Mouse (Mus musculus): ENCODE measurements around the gene Baz2a. TPM values are rescaled to one million over a fixed set of nuclear protein-coding genes. Genes with fewer than 3 reads are reported as not detected.
"Not testable (repeated sequence)": the region's sequence is repeated elsewhere in the genome, so short reads cannot be mapped to it uniquely, and the experiment has no call there.

Baz2a gene
- polyA plus RNA-seq, 1 experiment from 2014 or later: 11.0 TPM

- 74% methylated on average over 14 of the region's 14 CpGs for WGBS
Observed at GRCm38 (mm10) chr10:128150941-128151340, 59.6 kb downstream of the Baz2a start.

GRCm38 (mm10) chr10:128153978-128154377 is 62.6 kb downstream of the Baz2a start:
- no peak for ATAC-seq (ENCODE audit: insufficient number of reproducible peaks, low FRiP score, low TSS enrichment, low read depth)
- Histone ChIP-seq H3K4me3 (replicated peaks) (no peak overlapping the region), H3K9ac (no peak overlapping the region), H3K36me3 (no peaks in the 10 kb centered on the region), H3K4me2 (replicated peaks) (no peak overlapping the region), H3K27me3 (no peaks in the 10 kb centered on the region), H3K9me3 (replicated peaks) (no peaks in the 10 kb centered on the region), H3K27ac (replicated peaks) (no peak overlapping the region), H3K4me1 (peaks cover 32% of the 10 kb centered on the region)
- 52% methylated on average over 3 of the region's 3 CpGs for WGBS

More at GRCm38 (mm10) chr10:128150941-128151340, 59.6 kb downstream of the Baz2a start:
- peaks cover 37% of the 10 kb centered on the region for H3K4me1 ChIP-seq
- no peak for ATAC-seq (ENCODE audit: insufficient number of reproducible peaks, low FRiP score, low TSS enrichment, low read depth)
- H3K9ac ChIP-seq: no peak overlapping the region
- peak overlapping the region; percentile 83; the same call in 1 of the 2 replicates for H3K27ac ChIP-seq (replicated peaks)
- H3K4me2 ChIP-seq (replicated peaks): no peak overlapping the region
- peaks cover 4% of the 10 kb centered on the region; the same call in 1 of the 2 replicates for H3K36me3 ChIP-seq
- no peaks in the 10 kb centered on the region for H3K9me3 ChIP-seq (replicated peaks)
- no peaks in the 10 kb centered on the region for H3K27me3 ChIP-seq
- no peak overlapping the region for H3K4me3 ChIP-seq (replicated peaks)

- H3K27ac ChIP-seq (replicated peaks); H3K9ac ChIP-seq; H3K27me3 ChIP-seq; H3K36me3 ChIP-seq; H3K4me3 ChIP-seq (replicated peaks); H3K9me3 ChIP-seq (replicated peaks); H3K4me2 ChIP-seq (replicated peaks); ATAC-seq (ENCODE audit: insufficient number of reproducible peaks, low FRiP score, low TSS enrichment, low read depth); H3K4me1 ChIP-seq: not testable (repeated sequence)
- 81% methylated on average over 3 of the region's 3 CpGs for WGBS
Observed at GRCm38 (mm10) chr10:128165726-128166125, 74.3 kb downstream of the Baz2a start.

- Histone ChIP-seq H3K4me3 (replicated peaks) (no peak overlapping the region), H3K27ac (replicated peaks) (no peak overlapping the region), H3K4me1 (0 out of 2 replicates have a peak, but pooled peaks cover 8% of the 10 kb centered on the region), H3K4me2 (replicated peaks) (no peak overlapping the region), H3K36me3 (no peaks in the 10 kb centered on the region), H3K9me3 (replicated peaks) (no peaks in the 10 kb centered on the region), H3K9ac (no peak overlapping the region), H3K27me3 (no peaks in the 10 kb centered on the region)
- 34% methylated on average over 6 of the region's 6 CpGs for WGBS
- no peak for ATAC-seq (ENCODE audit: insufficient number of reproducible peaks, low FRiP score, low TSS enrichment, low read depth)
Observed at GRCm38 (mm10) chr10:128167091-128167490, 75.7 kb downstream of the Baz2a start.

GRCm38 (mm10) chr10:128171348-128171747 is 80.0 kb downstream of the Baz2a start:
- H3K36me3 ChIP-seq; H3K4me2 ChIP-seq (replicated peaks); H3K9me3 ChIP-seq (replicated peaks); H3K27ac ChIP-seq (replicated peaks); H3K4me3 ChIP-seq (replicated peaks); ATAC-seq (ENCODE audit: insufficient number of reproducible peaks, low FRiP score, low TSS enrichment, low read depth); H3K9ac ChIP-seq; H3K27me3 ChIP-seq: not testable (repeated sequence)
- H3K4me1 ChIP-seq: peaks cover 25% of the 10 kb centered on the region
- WGBS: 95% methylated on average over 10 of the region's 10 CpGs

GRCm38 (mm10) chr10:128175302-128175701 is 83.9 kb downstream of the Baz2a start:
- no peak for ATAC-seq (ENCODE audit: insufficient number of reproducible peaks, low FRiP score, low TSS enrichment, low read depth)
- peak overlapping the region; percentile 42; the same call in 1 of the 2 replicates for H3K9ac ChIP-seq

GRCm38 (mm10) chr10:128175996-128176755 is 84.8 kb downstream of the Baz2a start:
- ATAC-seq (ENCODE audit: insufficient number of reproducible peaks, low FRiP score, low TSS enrichment, low read depth): peak; percentile 90
- Histone ChIP-seq H3K4me2 (replicated peaks) (peak overlapping the region; percentile 58), H3K27me3 (no peaks in the 10 kb centered on the region), H3K9me3 (replicated peaks) (no peaks in the 10 kb centered on the region), H3K4me1 (peaks cover 27% of the 10 kb centered on the region), H3K27ac (replicated peaks) (peak overlapping the region; percentile 96), H3K4me3 (replicated peaks) (peak overlapping the region; percentile 55), H3K36me3 (no peaks in the 10 kb centered on the region), H3K9ac (peak overlapping the region; percentile 42)
- under 1% methylated on average over 17 of the region's 17 CpGs for WGBS

More at GRCm38 (mm10) chr10:128175302-128175701, 83.9 kb downstream of the Baz2a start:
- Histone ChIP-seq H3K27me3 (no peaks in the 10 kb centered on the region), H3K9me3 (replicated peaks) (no peaks in the 10 kb centered on the region), H3K4me3 (replicated peaks) (peak overlapping the region; percentile 55), H3K4me1 (peaks cover 27% of the 10 kb centered on the region), H3K36me3 (no peaks in the 10 kb centered on the region), H3K4me2 (replicated peaks) (peak overlapping the region; percentile 58), H3K27ac (replicated peaks) (peak overlapping the region; percentile 96)
- 7% methylated on average over 3 of the region's 3 CpGs for WGBS

- Histone ChIP-seq H3K36me3 (no peaks in the 10 kb centered on the region), H3K4me1 (peaks cover 27% of the 10 kb centered on the region), H3K9me3 (replicated peaks) (no peaks in the 10 kb centered on the region), H3K27ac (replicated peaks) (no peak overlapping the region), H3K27me3 (no peaks in the 10 kb centered on the region), H3K9ac (no peak overlapping the region), H3K4me2 (replicated peaks) (no peak overlapping the region), H3K4me3 (replicated peaks) (no peak overlapping the region)
- 80% methylated on average over 4 of the region's 4 CpGs for WGBS
- ATAC-seq (ENCODE audit: insufficient number of reproducible peaks, low FRiP score, low TSS enrichment, low read depth): no peak
Observed at GRCm38 (mm10) chr10:128177316-128177715, 85.9 kb downstream of the Baz2a start.

MicroRNA genes within 50 kb of the gene (microRNA counts, 519-probe panel; counts per million panel counts)
- not detected for microRNA mmu-miR-677

Small RNA genes lying within 50 kb of the gene (microRNA-seq; reads per million reads assigned to microRNA genes)
- gene Mir677 (ENCODE audit: borderline number of aligned reads): 7.4 reads per million, percentile 26 among the genes with 10 or more reads in this experiment

Other genes starting within 250 kb of the Baz2a start
- gene Rdh19, start 241.6 kb upstream of the Baz2a start, polyA plus RNA-seq (2015; fragmentation: Nextera tagmentation; extraction: Ambion mirVana): not detected in 2 replicates
- gene Rdh16f2, start 225.1 kb upstream of the Baz2a start, polyA plus RNA-seq (2015; fragmentation: Nextera tagmentation; extraction: Ambion mirVana): not detected in 2 replicates
- gene Rdh7, start 202.8 kb upstream of the Baz2a start, polyA plus RNA-seq (2015; fragmentation: Nextera tagmentation; extraction: Ambion mirVana): not detected in 2 replicates
- 5.5 and 6.7 TPM in 2 replicates for gene Sdr9c7, start 193.1 kb upstream of the Baz2a start, polyA plus RNA-seq (2015; fragmentation: Nextera tagmentation; extraction: Ambion mirVana)
- gene Hsd17b6, start 84.0 kb upstream of the Baz2a start, polyA plus RNA-seq (2015; fragmentation: Nextera tagmentation; extraction: Ambion mirVana): 0.38 and 1.1 TPM in 2 replicates
- 65.6 and 68.6 TPM in 2 replicates for gene Prim1, start 76.4 kb upstream of the Baz2a start, polyA plus RNA-seq (2015; fragmentation: Nextera tagmentation; extraction: Ambion mirVana)
- 690 and 754 TPM in 2 replicates for gene Naca, start 56.0 kb upstream of the Baz2a start, polyA plus RNA-seq (2015; fragmentation: Nextera tagmentation; extraction: Ambion mirVana)
- gene Ptges3, start 32.6 kb upstream of the Baz2a start, polyA plus RNA-seq (2015; fragmentation: Nextera tagmentation; extraction: Ambion mirVana): 453 and 461 TPM in 2 replicates
- gene Atp5b, start 8.3 kb upstream of the Baz2a start, polyA plus RNA-seq (2015; fragmentation: Nextera tagmentation; extraction: Ambion mirVana): 1,910 and 2,016 TPM in 2 replicates
- gene Rbms2, start 88.7 kb downstream of the Baz2a start, polyA plus RNA-seq (2015; fragmentation: Nextera tagmentation; extraction: Ambion mirVana): 40.1 and 41.6 TPM in 2 replicates
- gene Gls2, start 102.9 kb downstream of the Baz2a start, polyA plus RNA-seq (2015; fragmentation: Nextera tagmentation; extraction: Ambion mirVana): 2.0 and 2.5 TPM in 2 replicates
- gene Spryd4, start 120.2 kb downstream of the Baz2a start, polyA plus RNA-seq (2015; fragmentation: Nextera tagmentation; extraction: Ambion mirVana): 30.8 TPM in 2 replicates
- gene Mip, start 134.3 kb downstream of the Baz2a start, polyA plus RNA-seq (2015; fragmentation: Nextera tagmentation; extraction: Ambion mirVana): 0.23 and 0.28 TPM in 2 replicates
- 43.8 and 48.1 TPM in 2 replicates for gene Timeless, start 140.5 kb downstream of the Baz2a start, polyA plus RNA-seq (2015; fragmentation: Nextera tagmentation; extraction: Ambion mirVana)
- gene Apon, start 162.5 kb downstream of the Baz2a start, polyA plus RNA-seq (2015; fragmentation: Nextera tagmentation; extraction: Ambion mirVana): 0.27 TPM in 1 of 2 replicates, not detected in the other
- gene Apof, start 177.1 kb downstream of the Baz2a start, polyA plus RNA-seq (2015; fragmentation: Nextera tagmentation; extraction: Ambion mirVana): not detected in 2 replicates
- gene Stat2, start 179.0 kb downstream of the Baz2a start, polyA plus RNA-seq (2015; fragmentation: Nextera tagmentation; extraction: Ambion mirVana): 15.0 and 17.0 TPM in 2 replicates
- 0.35 TPM in 1 of 2 replicates, not detected in the other for gene Il23a, start 207.2 kb downstream of the Baz2a start, polyA plus RNA-seq (2015; fragmentation: Nextera tagmentation; extraction: Ambion mirVana)
- gene Pan2, start 211.8 kb downstream of the Baz2a start, polyA plus RNA-seq (2015; fragmentation: Nextera tagmentation; extraction: Ambion mirVana): 27.6 and 32.0 TPM in 2 replicates
- gene Cnpy2, start 230.9 kb downstream of the Baz2a start, polyA plus RNA-seq (2015; fragmentation: Nextera tagmentation; extraction: Ambion mirVana): 319 and 363 TPM in 2 replicates
- gene Cs, start 246.2 kb downstream of the Baz2a start, polyA plus RNA-seq (2015; fragmentation: Nextera tagmentation; extraction: Ambion mirVana): 164 and 180 TPM in 2 replicates

Data from embryonic facial prominence, embryonic 15.5 days (tissue).